Comparison of ENCODE assay signal across 18 mouse cellular contexts in genomic region chr11:86115955-86116354, GRCm38 (mm10).
"Had no signal": no experiment of that assay in that cellular context is flagged by ENCODE, and none has a peak within 500 bp of the region (broad histone marks: within the 10 kb centered on the region; RNA-seq: fewer than 3 reads in every experiment).

No protein-coding gene starts in this region.

- H3K4me1 ChIP-seq: neural tube, embryonic 13.5 days; neural tube, embryonic 15.5 days had no signal

- ATAC-seq: midbrain, embryonic 16.5 days had no signal

- H3K4me2 ChIP-seq: lung, embryonic 14.5 days; midbrain, embryonic 11.5 days; neural tube, embryonic 13.5 days; neural tube, embryonic 15.5 days had no signal

- DNase-seq: lung, adult 18-20 months; lung, embryonic 14.5 days; lung, postnatal 10 days; lung, postnatal 4 days; midbrain, embryonic 14.5 days; retina, postnatal 1 day; right cerebral cortex, adult 18-20 months; right cerebral cortex, postnatal 25 days; right cerebral cortex, postnatal 4 days; spleen, adult 18-20 months; thymus, adult 18-20 months; thymus, postnatal 14 days; thymus, postnatal 36 days had no signal

- H3K36me3 ChIP-seq: neural tube, embryonic 13.5 days; neural tube, embryonic 15.5 days had no signal

- H3K27ac ChIP-seq: neural tube, embryonic 13.5 days; neural tube, embryonic 15.5 days had no signal

- H3K9me3 ChIP-seq: neural tube, embryonic 13.5 days; neural tube, embryonic 15.5 days had no signal

- H3K4me3 ChIP-seq: myocyte; neural tube, embryonic 13.5 days; neural tube, embryonic 15.5 days had no signal

- H3K9ac ChIP-seq: lung, embryonic 14.5 days; neural tube, embryonic 13.5 days; neural tube, embryonic 15.5 days had no signal

- H3K27me3 ChIP-seq: neural tube, embryonic 13.5 days; neural tube, embryonic 15.5 days had no signal
